Mouse (Mus musculus): ENCODE results near the gene Fam53b.

DNA sequence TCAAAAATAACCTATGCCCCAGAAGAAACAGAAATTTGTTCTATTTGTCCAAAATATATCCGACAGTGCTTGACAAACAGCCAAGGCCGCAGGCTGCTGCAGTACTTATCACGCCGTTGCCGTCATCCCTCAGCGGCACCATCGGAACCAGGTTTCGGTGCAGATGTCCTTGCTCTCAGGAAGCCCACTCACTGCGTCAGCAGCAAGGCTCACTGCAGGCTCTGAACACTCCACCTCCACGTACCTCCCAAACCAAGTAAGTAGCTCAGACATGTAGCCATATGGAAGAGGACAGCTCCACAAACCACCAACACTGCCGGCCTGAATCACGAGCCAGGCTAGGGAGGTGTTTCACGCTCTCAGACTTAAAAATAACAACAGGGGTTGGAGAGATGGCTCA, 24.9 kb downstream of the Fam53b start:
- TF ChIP-seq GATA1 (IDR thresholded peaks at IDR 0.05; ENCODE audit: borderline replicate concordance, low read length): no peak
- no peak for TF ChIP-seq FLI1 (IDR thresholded peaks at IDR 0.05; ENCODE audit: low read length)

Measured in megakaryocyte, embryonic 14.5 days (primary cell).